8 mouse cellular contexts compared by ENCODE assay signal in the genomic region with DNA sequence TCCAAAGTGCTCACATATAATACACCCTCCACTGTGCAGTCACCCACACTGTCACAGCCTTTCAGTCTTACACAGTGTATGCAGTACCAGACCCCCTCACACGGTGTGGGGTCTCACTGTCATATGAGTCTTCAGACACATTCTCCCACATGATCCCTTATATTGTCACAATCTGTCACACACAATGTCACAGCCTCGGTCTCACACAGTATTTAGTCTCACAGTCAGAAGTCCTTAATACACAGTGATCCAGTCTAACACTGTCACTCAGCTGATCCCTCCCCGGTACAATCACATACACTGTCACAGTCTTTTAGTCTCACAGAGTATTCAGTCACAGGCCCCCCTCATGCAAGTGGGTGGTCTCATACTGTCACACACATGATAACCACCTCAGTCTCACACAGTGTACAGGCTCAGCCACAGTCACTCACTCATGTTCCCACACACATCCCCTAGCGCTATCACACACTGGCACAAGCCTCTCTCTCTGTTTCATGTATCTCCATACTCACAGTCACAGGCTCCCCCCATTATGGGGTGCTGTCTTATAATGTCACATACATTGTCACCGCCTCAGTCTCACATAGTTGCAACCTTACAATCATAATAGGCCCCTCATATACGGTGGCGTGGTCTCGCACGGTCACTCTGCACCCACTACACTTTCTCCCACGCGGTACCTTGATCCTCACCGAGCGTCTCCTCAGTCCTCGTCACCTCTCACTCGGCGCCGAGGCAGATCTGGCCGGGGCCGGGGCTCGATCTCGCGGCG. TPM values are rescaled to one million over a fixed set of nuclear protein-coding genes. Genes with fewer than 3 reads are reported as not detected.
A peak's percentile ranks its signal among the peaks of the same experiment; 100 is the strongest.
DNase-seq lines count a peak whose midpoint lies in the region; ATAC-seq and TF ChIP-seq lines count a peak whose summit lies in the region.

No protein-coding gene starts in this region.

- TF ChIP-seq CTCF in bone marrow, adult 2 months (IDR thresholded peaks at IDR 0.05; ENCODE audit: control insufficient read depth, insufficient read depth, low read length) = no peak

- H3K27ac ChIP-seq in heart, embryonic 10.5 days = peak overlapping the region; percentile 90
- peak overlapping the region; percentile 18; the same call in 1 of the 2 replicates for H3K27ac ChIP-seq in bone marrow, adult 2 months (ENCODE audit: control insufficient read depth, insufficient read depth, low read depth, low read length, poor library complexity)
- H3K27ac ChIP-seq in forebrain, embryonic 12.5 days = peak overlapping the region; percentile 88
- H3K27ac ChIP-seq in intestine, embryonic 16.5 days (ENCODE audit: low read length) = peak overlapping the region; percentile 65
- H3K27ac ChIP-seq in stomach, embryonic 14.5 days (ENCODE audit: low read length) = peak overlapping the region; percentile 70

- H3K36me3 ChIP-seq in heart, embryonic 10.5 days = peaks cover 4% of the 10 kb centered on the region; the same call in 1 of the 2 replicates
- H3K36me3 ChIP-seq in forebrain, embryonic 12.5 days (replicated peaks) = peaks cover 3% of the 10 kb centered on the region; the same call in 1 of the 2 replicates
- no peaks in the 10 kb centered on the region for H3K36me3 ChIP-seq in intestine, embryonic 16.5 days (ENCODE audit: control insufficient read depth, insufficient read depth, low read length)
- H3K36me3 ChIP-seq in stomach, embryonic 14.5 days (ENCODE audit: control insufficient read depth, insufficient read depth, low read length) = no peaks in the 10 kb centered on the region; the same call in 1 of the 2 replicates

- H3K9me3 ChIP-seq in heart, embryonic 10.5 days = no peaks in the 10 kb centered on the region
- H3K9me3 ChIP-seq in forebrain, embryonic 12.5 days = no peaks in the 10 kb centered on the region
- H3K9me3 ChIP-seq in intestine, embryonic 16.5 days (ENCODE audit: control insufficient read depth, low read length) = no peaks in the 10 kb centered on the region
- no peaks in the 10 kb centered on the region for H3K9me3 ChIP-seq in stomach, embryonic 14.5 days (ENCODE audit: control insufficient read depth, low read depth, low read length)

- intact Hi-C loops in heart, postnatal 10 days (cut with DNase I) = loop anchor here (5.0 kb wide), 1 partner anchor 43 kb away; a partner anchor contains a TSS

- H3K4me1 ChIP-seq in heart, embryonic 10.5 days = peaks cover 10% of the 10 kb centered on the region; the same call in 1 of the 2 replicates
- H3K4me1 ChIP-seq in bone marrow, adult 2 months (ENCODE audit: control insufficient read depth, insufficient read depth, low read length) = peaks cover 2% of the 10 kb centered on the region
- peaks cover 11% of the 10 kb centered on the region for H3K4me1 ChIP-seq in forebrain, embryonic 12.5 days
- 0 out of 2 replicates have a peak, but pooled peaks cover 7% of the 10 kb centered on the region for H3K4me1 ChIP-seq in intestine, embryonic 16.5 days (ENCODE audit: control insufficient read depth, insufficient read depth, low read length)
- 0 out of 2 replicates have a peak, but pooled peaks cover 7% of the 10 kb centered on the region for H3K4me1 ChIP-seq in stomach, embryonic 14.5 days (ENCODE audit: control insufficient read depth, insufficient read depth, low read length)

- DNase-seq in heart, embryonic 10.5 days (ENCODE audit: low spot score) = no peak
- DNase-seq in heart, postnatal 10 days = no peak
- DNase-seq in adrenal gland, adult 18-20 months (ENCODE audit: low spot score in 2 of 2) = no peak

- peak overlapping the region; percentile 67 for H3K9ac ChIP-seq in forebrain, embryonic 12.5 days
- H3K9ac ChIP-seq in intestine, embryonic 16.5 days (ENCODE audit: low read depth, low read length) = peak overlapping the region; percentile 82
- H3K9ac ChIP-seq in stomach, embryonic 14.5 days (replicated peaks; ENCODE audit: low read depth, low read length) = peak overlapping the region; percentile 71

- peak; percentile 82 for ATAC-seq in forebrain, embryonic 12.5 days (ENCODE audit: low FRiP score)
- peak; percentile 78 for ATAC-seq in intestine, embryonic 16.5 days
- ATAC-seq in megakaryocyte progenitor cell, adult 5-6 weeks (replicated peaks; ENCODE audit: poor library complexity) = peak; percentile 49
- peak; percentile 57 for ATAC-seq in stomach, embryonic 14.5 days (ENCODE audit: insufficient number of reproducible peaks, insufficient read depth, low FRiP score, low read depth)

- H3K4me2 ChIP-seq in forebrain, embryonic 12.5 days = peak overlapping the region; percentile 64
- peak overlapping the region; percentile 88 for H3K4me2 ChIP-seq in intestine, embryonic 16.5 days (ENCODE audit: low read depth, low read length)
- peak overlapping the region; percentile 69 for H3K4me2 ChIP-seq in stomach, embryonic 14.5 days (replicated peaks; ENCODE audit: low read depth, low read length)

- 18% methylated on average over 23 of the region's 23 CpGs for WGBS in heart, embryonic 10.5 days
- 14% methylated on average over 23 of the region's 23 CpGs for WGBS in bone marrow, adult 2 months
- WGBS in forebrain, embryonic 12.5 days = 17% methylated on average over 23 of the region's 23 CpGs
- 15% methylated on average over 23 of the region's 23 CpGs for WGBS in intestine, embryonic 16.5 days
- WGBS in stomach, embryonic 14.5 days = 14% methylated on average over 23 of the region's 23 CpGs

- peak overlapping the region; percentile 67 for H3K4me3 ChIP-seq in heart, embryonic 10.5 days
- peak overlapping the region; percentile 73 for H3K4me3 ChIP-seq in bone marrow, adult 2 months (replicated peaks; ENCODE audit: control insufficient read depth, low read depth, low read length)
- peak overlapping the region; percentile 52 for H3K4me3 ChIP-seq in forebrain, embryonic 12.5 days (replicated peaks)
- H3K4me3 ChIP-seq in intestine, embryonic 16.5 days (ENCODE audit: low read length) = peak overlapping the region; percentile 63
- peak overlapping the region; percentile 55 for H3K4me3 ChIP-seq in stomach, embryonic 14.5 days (ENCODE audit: low read depth, low read length)

- no peak for TF ChIP-seq POLR2A in bone marrow, adult 2 months (IDR thresholded peaks at IDR 0.05; ENCODE audit: borderline replicate concordance, control insufficient read depth, low read depth, low read length)

- H3K27me3 ChIP-seq in heart, embryonic 10.5 days (ENCODE audit: insufficient read depth, poor library complexity, severe bottlenecking) = no peaks in the 10 kb centered on the region
- H3K27me3 ChIP-seq in forebrain, embryonic 12.5 days = no peaks in the 10 kb centered on the region
- no peaks in the 10 kb centered on the region for H3K27me3 ChIP-seq in intestine, embryonic 16.5 days (replicated peaks; ENCODE audit: control insufficient read depth, insufficient read depth, low read length)
- no peaks in the 10 kb centered on the region for H3K27me3 ChIP-seq in stomach, embryonic 14.5 days (ENCODE audit: control insufficient read depth, insufficient read depth, low read length)

RNA-seq across cellular contexts. Expression of a gene that starts 0.4 kb away (rescaled TPM):
- 4.9 and 5.3 TPM in 2 replicates for polyA plus RNA-seq in heart, embryonic 10.5 days (2016; fragmentation: Nextera tagmentation; extraction: Ambion mirVana)
- total RNA-seq in heart, postnatal 10 days (2021) = 1 to 10 TPM; 1.5 to 1.9 TPM
- 1.0 TPM in 1 of 2 replicates, not detected in the other for polyA plus RNA-seq in bone marrow, adult 2 months (2011; ENCODE audit: insufficient read depth, insufficient read length, low replicate concordance, missing spikeins)
- polyA plus RNA-seq in forebrain, embryonic 12.5 days (2016; fragmentation: Nextera tagmentation; extraction: Ambion mirVana) = 7.2 and 7.5 TPM in 2 replicates
- polyA plus RNA-seq in intestine, embryonic 16.5 days (2015; fragmentation: Nextera tagmentation; extraction: Ambion mirVana) = 2.8 and 2.9 TPM in 2 replicates
- total RNA-seq in megakaryocyte progenitor cell, adult 5-6 weeks (2015) = 4.0 TPM in 2 replicates
- total RNA-seq in megakaryocyte progenitor cell, adult 5-6 weeks (2017) = 2.2 and 3.3 TPM in 2 replicates
- polyA plus RNA-seq in stomach, embryonic 14.5 days (2014; fragmentation: Nextera tagmentation; extraction: Ambion mirVana) = 5.2 and 5.8 TPM in 2 replicates
- 1 to 10 TPM; 3.1 to 3.3 TPM for total RNA-seq in adrenal gland, adult 18-20 months (2021)

RNA-seq across cellular contexts. Expression of a gene that starts 12.9 kb away (rescaled TPM):
- 1.8 and 2.4 TPM in 2 replicates for polyA plus RNA-seq in heart, embryonic 10.5 days (2016; fragmentation: Nextera tagmentation; extraction: Ambion mirVana)
- under 1 TPM; 0.14 to 0.27 TPM for total RNA-seq in heart, postnatal 10 days (2021)
- polyA plus RNA-seq in bone marrow, adult 2 months (2011; ENCODE audit: insufficient read depth, insufficient read length, low replicate concordance, missing spikeins) = not detected in 2 replicates
- polyA plus RNA-seq in forebrain, embryonic 12.5 days (2016; fragmentation: Nextera tagmentation; extraction: Ambion mirVana) = 3.8 and 4.1 TPM in 2 replicates
- polyA plus RNA-seq in intestine, embryonic 16.5 days (2015; fragmentation: Nextera tagmentation; extraction: Ambion mirVana) = 0.95 and 1.3 TPM in 2 replicates
- 0.20 TPM in 2 replicates for total RNA-seq in megakaryocyte progenitor cell, adult 5-6 weeks (2015)
- 0.57 and 0.79 TPM in 2 replicates for total RNA-seq in megakaryocyte progenitor cell, adult 5-6 weeks (2017)
- 2.1 and 2.3 TPM in 2 replicates for polyA plus RNA-seq in stomach, embryonic 14.5 days (2014; fragmentation: Nextera tagmentation; extraction: Ambion mirVana)
- total RNA-seq in adrenal gland, adult 18-20 months (2021) = under 1 TPM; 0.53 to 0.80 TPM

RNA-seq across cellular contexts. Expression of a gene that starts 32.4 kb away (rescaled TPM):
- polyA plus RNA-seq in heart, embryonic 10.5 days (2016; fragmentation: Nextera tagmentation; extraction: Ambion mirVana) = 0.83 and 1.3 TPM in 2 replicates
- 1 to 10 TPM; 1.3 to 2.4 TPM for total RNA-seq in heart, postnatal 10 days (2021)
- 0.45 and 1.0 TPM in 2 replicates for polyA plus RNA-seq in bone marrow, adult 2 months (2011; ENCODE audit: insufficient read depth, insufficient read length, low replicate concordance, missing spikeins)
- polyA plus RNA-seq in forebrain, embryonic 12.5 days (2016; fragmentation: Nextera tagmentation; extraction: Ambion mirVana) = 2.8 TPM in 2 replicates
- polyA plus RNA-seq in intestine, embryonic 16.5 days (2015; fragmentation: Nextera tagmentation; extraction: Ambion mirVana) = 1.6 and 2.1 TPM in 2 replicates
- 2.8 and 4.8 TPM in 2 replicates for total RNA-seq in megakaryocyte progenitor cell, adult 5-6 weeks (2015)
- total RNA-seq in megakaryocyte progenitor cell, adult 5-6 weeks (2017) = 3.1 and 3.5 TPM in 2 replicates
- 3.3 and 4.5 TPM in 2 replicates for polyA plus RNA-seq in stomach, embryonic 14.5 days (2014; fragmentation: Nextera tagmentation; extraction: Ambion mirVana)
- total RNA-seq in adrenal gland, adult 18-20 months (2021) = 1 to 10 TPM; 2.1 to 3.3 TPM

RNA-seq across cellular contexts. Expression of a gene that starts 44.3 kb away (rescaled TPM):
- polyA plus RNA-seq in heart, embryonic 10.5 days (2016; fragmentation: Nextera tagmentation; extraction: Ambion mirVana) = 3.4 and 4.1 TPM in 2 replicates
- 1 to 10 TPM; 2.1 to 2.4 TPM for total RNA-seq in heart, postnatal 10 days (2021)
- polyA plus RNA-seq in bone marrow, adult 2 months (2011; ENCODE audit: insufficient read depth, insufficient read length, low replicate concordance, missing spikeins) = 1.2 TPM in 1 of 2 replicates, not detected in the other
- polyA plus RNA-seq in forebrain, embryonic 12.5 days (2016; fragmentation: Nextera tagmentation; extraction: Ambion mirVana) = 14.0 and 15.8 TPM in 2 replicates
- polyA plus RNA-seq in intestine, embryonic 16.5 days (2015; fragmentation: Nextera tagmentation; extraction: Ambion mirVana) = 5.1 and 5.4 TPM in 2 replicates
- 1.3 and 3.3 TPM in 2 replicates for total RNA-seq in megakaryocyte progenitor cell, adult 5-6 weeks (2015)
- total RNA-seq in megakaryocyte progenitor cell, adult 5-6 weeks (2017) = 2.8 and 3.4 TPM in 2 replicates
- 8.7 and 9.0 TPM in 2 replicates for polyA plus RNA-seq in stomach, embryonic 14.5 days (2014; fragmentation: Nextera tagmentation; extraction: Ambion mirVana)
- 1 to 10 TPM; 5.1 to 6.3 TPM for total RNA-seq in adrenal gland, adult 18-20 months (2021)

RNA-seq across cellular contexts. Expression of a gene that starts 52.5 kb away (rescaled TPM):
- 8.6 and 9.5 TPM in 2 replicates for polyA plus RNA-seq in heart, embryonic 10.5 days (2016; fragmentation: Nextera tagmentation; extraction: Ambion mirVana)
- total RNA-seq in heart, postnatal 10 days (2021) = 1 to 10 TPM; 4.3 to 4.5 TPM
- 1.2 and 3.0 TPM in 2 replicates for polyA plus RNA-seq in bone marrow, adult 2 months (2011; ENCODE audit: insufficient read depth, insufficient read length, low replicate concordance, missing spikeins)
- polyA plus RNA-seq in forebrain, embryonic 12.5 days (2016; fragmentation: Nextera tagmentation; extraction: Ambion mirVana) = 15.2 and 15.8 TPM in 2 replicates
- polyA plus RNA-seq in intestine, embryonic 16.5 days (2015; fragmentation: Nextera tagmentation; extraction: Ambion mirVana) = 6.1 and 7.6 TPM in 2 replicates
- 1.4 and 2.4 TPM in 2 replicates for total RNA-seq in megakaryocyte progenitor cell, adult 5-6 weeks (2015)
- total RNA-seq in megakaryocyte progenitor cell, adult 5-6 weeks (2017) = 1.5 and 2.2 TPM in 2 replicates
- polyA plus RNA-seq in stomach, embryonic 14.5 days (2014; fragmentation: Nextera tagmentation; extraction: Ambion mirVana) = 8.9 and 11.6 TPM in 2 replicates
- 1 to 10 TPM; 2.1 to 3.3 TPM for total RNA-seq in adrenal gland, adult 18-20 months (2021)

Comparison
In these comparisons a context has a peak if more than half of its experiments do, and no peak if none do; other contexts are left out.
1. H3K27ac ChIP-seq: peak in every context shown above with its lines; median percentile 90 in heart, embryonic 10.5 days; 88 in forebrain, embryonic 12.5 days; 70 in stomach, embryonic 14.5 days; 65 in intestine, embryonic 16.5 days; 18 in bone marrow, adult 2 months.